Mouse (Mus musculus): ENCODE results near the gene Tspo. TPM values are rescaled to one million over a fixed set of nuclear protein-coding genes. Genes with fewer than 3 reads are reported as not detected.

Tspo gene
- polyA plus RNA-seq, 1 experiment from 2014 or later, result 80.3 TPM

DNA sequence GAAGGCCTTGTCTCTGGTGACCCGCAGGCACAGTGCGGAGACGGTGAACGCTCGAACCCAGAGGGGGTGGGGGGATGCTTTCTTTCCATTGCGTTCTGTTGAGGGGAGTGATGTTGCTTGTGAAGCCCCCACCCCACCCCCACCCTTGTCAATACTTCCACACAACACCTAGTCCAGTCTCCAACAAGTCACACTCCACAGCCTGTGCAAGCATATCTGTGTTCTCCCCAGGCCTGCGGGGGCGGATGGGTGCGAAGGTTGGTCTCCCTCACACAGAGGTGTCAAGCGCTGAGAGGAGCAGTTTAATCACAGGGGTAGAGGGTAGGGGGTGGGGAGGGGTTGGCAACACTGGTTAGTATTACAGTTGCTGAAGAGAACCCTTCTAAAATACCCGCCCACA lies 42.8 kb downstream of the Tspo start:
- H3K4me3 ChIP-seq (ENCODE audit: low read depth, low read length), result no peak overlapping the region
- 87% methylated on average over 11 of the region's 11 CpGs for WGBS
- no peaks in the 10 kb centered on the region for H3K9me3 ChIP-seq (ENCODE audit: control insufficient read depth, low read depth, low read length)
- H3K9ac ChIP-seq (replicated peaks; ENCODE audit: low read depth, low read length), result no peak overlapping the region
- no peak for ATAC-seq (ENCODE audit: insufficient number of reproducible peaks, insufficient read depth, low FRiP score, low read depth)
- no peak overlapping the region for H3K27ac ChIP-seq (ENCODE audit: low read length)
- no peaks in the 10 kb centered on the region for H3K27me3 ChIP-seq (ENCODE audit: control insufficient read depth, insufficient read depth, low read length)
- H3K36me3 ChIP-seq (ENCODE audit: control insufficient read depth, insufficient read depth, low read length), result no peaks in the 10 kb centered on the region
- H3K4me1 ChIP-seq (ENCODE audit: control insufficient read depth, insufficient read depth, low read length), result 0 out of 2 replicates have a peak, but pooled peaks cover 4% of the 10 kb centered on the region
- H3K4me2 ChIP-seq (replicated peaks; ENCODE audit: low read depth, low read length), result no peak overlapping the region

GRCm38 (mm10) chr15:83606700-83607099 lies 43.3 kb downstream of the Tspo start:
- H3K36me3 ChIP-seq (ENCODE audit: control insufficient read depth, insufficient read depth, low read length), result no peaks in the 10 kb centered on the region
- H3K4me2 ChIP-seq (replicated peaks; ENCODE audit: low read depth, low read length), result no peak overlapping the region
- H3K27ac ChIP-seq (ENCODE audit: low read length), result no peak overlapping the region
- no peak overlapping the region for H3K9ac ChIP-seq (replicated peaks; ENCODE audit: low read depth, low read length)
- ATAC-seq (ENCODE audit: insufficient number of reproducible peaks, insufficient read depth, low FRiP score, low read depth), result 0 out of 2 replicates have a peak, but pooled peaks have one; percentile 39
- no peak overlapping the region for H3K4me3 ChIP-seq (ENCODE audit: low read depth, low read length)
- 88% methylated on average over 8 of the region's 8 CpGs for WGBS
- no peaks in the 10 kb centered on the region for H3K9me3 ChIP-seq (ENCODE audit: control insufficient read depth, low read depth, low read length)
- H3K27me3 ChIP-seq (ENCODE audit: control insufficient read depth, insufficient read depth, low read length), result no peaks in the 10 kb centered on the region
- H3K4me1 ChIP-seq (ENCODE audit: control insufficient read depth, insufficient read depth, low read length), result 0 out of 2 replicates have a peak, but pooled peaks cover 4% of the 10 kb centered on the region

GRCm38 (mm10) chr15:83607115-83607802 lies 43.9 kb downstream of the Tspo start:
- 45% methylated on average over 15 of the region's 15 CpGs for WGBS

DNA sequence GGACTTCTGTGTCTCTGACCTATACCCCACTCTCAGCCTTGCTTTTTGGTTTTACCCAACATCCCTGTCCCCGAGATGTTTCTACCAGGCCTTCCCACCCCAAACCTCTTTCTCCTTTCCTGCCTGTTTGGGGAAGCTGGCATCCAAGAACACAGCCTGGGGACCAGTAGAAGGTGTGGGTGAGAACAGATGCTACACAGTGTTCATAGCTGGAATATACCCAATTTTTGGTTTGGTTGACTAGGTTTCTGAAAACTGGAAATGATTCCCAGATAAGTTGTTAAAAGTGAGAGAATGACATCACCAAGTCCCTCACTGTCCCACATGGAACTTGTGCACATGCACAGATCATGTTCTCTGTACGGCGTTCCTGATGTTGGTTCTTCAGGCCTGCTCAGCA lies 51.9 kb downstream of the Tspo start:
- 89% methylated on average over 3 of the region's 3 CpGs for WGBS
- ATAC-seq (ENCODE audit: insufficient number of reproducible peaks, insufficient read depth, low FRiP score, low read depth), result no peak

More at GRCm38 (mm10) chr15:83607115-83607802, 43.9 kb downstream of the Tspo start:
- H3K4me2 ChIP-seq (replicated peaks; ENCODE audit: low read depth, low read length), result no peak overlapping the region
- H3K27ac ChIP-seq (ENCODE audit: low read length), result no peak overlapping the region
- H3K36me3 ChIP-seq (ENCODE audit: control insufficient read depth, insufficient read depth, low read length), result no peaks in the 10 kb centered on the region
- H3K4me1 ChIP-seq (ENCODE audit: control insufficient read depth, insufficient read depth, low read length), result 0 out of 2 replicates have a peak, but pooled peaks cover 4% of the 10 kb centered on the region
- no peak overlapping the region for H3K4me3 ChIP-seq (ENCODE audit: low read depth, low read length)
- no peaks in the 10 kb centered on the region for H3K9me3 ChIP-seq (ENCODE audit: control insufficient read depth, low read depth, low read length)
- no peaks in the 10 kb centered on the region for H3K27me3 ChIP-seq (ENCODE audit: control insufficient read depth, insufficient read depth, low read length)
- no peak for ATAC-seq (ENCODE audit: insufficient number of reproducible peaks, insufficient read depth, low FRiP score, low read depth)
- H3K9ac ChIP-seq (replicated peaks; ENCODE audit: low read depth, low read length), result no peak overlapping the region

More for the DNA sequence above, 51.9 kb downstream of the Tspo start:
- Histone ChIP-seq H3K4me2 (replicated peaks; ENCODE audit: low read depth, low read length) (no peak overlapping the region), H3K27ac (ENCODE audit: low read length) (no peak overlapping the region), H3K9ac (replicated peaks; ENCODE audit: low read depth, low read length) (no peak overlapping the region), H3K4me1 (ENCODE audit: control insufficient read depth, insufficient read depth, low read length) (no peaks in the 10 kb centered on the region), H3K9me3 (ENCODE audit: control insufficient read depth, low read depth, low read length) (no peaks in the 10 kb centered on the region), H3K27me3 (ENCODE audit: control insufficient read depth, insufficient read depth, low read length) (no peaks in the 10 kb centered on the region), H3K4me3 (ENCODE audit: low read depth, low read length) (no peak overlapping the region), H3K36me3 (ENCODE audit: control insufficient read depth, insufficient read depth, low read length) (no peaks in the 10 kb centered on the region)

Small RNA genes lying within 50 kb of the gene (microRNA-seq; reads per million reads assigned to microRNA genes)
- not detected for gene Gm24575

Other genes with a start within 250 kb of the Tspo start
- gene Arfgap3, start 213.3 kb upstream of the Tspo start, polyA plus RNA-seq (2014; fragmentation: Nextera tagmentation; extraction: Ambion mirVana), result 59.1 and 60.8 TPM in 2 replicates
- 53.5 and 55.1 TPM in 2 replicates for gene Pacsin2, start 99.0 kb upstream of the Tspo start, polyA plus RNA-seq (2014; fragmentation: Nextera tagmentation; extraction: Ambion mirVana)
- 18.0 and 19.2 TPM in 2 replicates for gene Ttll1, start 52.7 kb upstream of the Tspo start, polyA plus RNA-seq (2014; fragmentation: Nextera tagmentation; extraction: Ambion mirVana)
- gene Bik, start 36.7 kb upstream of the Tspo start, polyA plus RNA-seq (2014; fragmentation: Nextera tagmentation; extraction: Ambion mirVana), result 7.1 and 8.9 TPM in 2 replicates
- gene Mcat, start 195 bp downstream of the Tspo start, polyA plus RNA-seq (2014; fragmentation: Nextera tagmentation; extraction: Ambion mirVana), result 35.6 and 38.3 TPM in 2 replicates
- 37.5 and 40.3 TPM in 2 replicates for gene Ttll12, start 31.6 kb downstream of the Tspo start, polyA plus RNA-seq (2014; fragmentation: Nextera tagmentation; extraction: Ambion mirVana)
- gene Scube1, start 161.4 kb downstream of the Tspo start, polyA plus RNA-seq (2014; fragmentation: Nextera tagmentation; extraction: Ambion mirVana), result 9.8 and 12.3 TPM in 2 replicates
- gene Mpped1, start 215.9 kb downstream of the Tspo start, polyA plus RNA-seq (2014; fragmentation: Nextera tagmentation; extraction: Ambion mirVana), result 1.4 and 1.8 TPM in 2 replicates

Data from stomach, embryonic 14.5 days (tissue).